Mouse (Mus musculus) E14TG2a.4 (cell line): ENCODE measurements at regions not wholly inside any gene's neighbourhood (a gene's known extent, or its start where the extent isn't known, plus 50 kb on each side); places are given as distances from the start of the nearest gene placed in this dataset.

Source experiments
- CTCF ChIP-seq: conservative IDR thresholded peaks from 2 replicates; pipeline ENCODE4 v1.5.1; 2014; ENCODE audit warnings: low read length
- NANOG ChIP-seq: IDR thresholded peaks from 2 replicates; pipeline ENCODE4 v1.6.1; 2014; ENCODE audit warnings: borderline replicate concordance, low read length, mixed read lengths
- POU5F1 ChIP-seq: IDR thresholded peaks from 2 replicates; pipeline ENCODE4 v1.6.1; 2014; ENCODE audit warnings: low read length, borderline replicate concordance

- TF ChIP-seq CTCF: no peak
- TF ChIP-seq POU5F1: no peak
- no peak for TF ChIP-seq NANOG
Measured at GRCm38 (mm10) chr4:71307176-71307612, 450.6 kb downstream of the Gm11232 start.
